Mouse (Mus musculus) mouse trophoblast stem cell (cell line): ENCODE measurements at regions not wholly inside any gene's neighbourhood (a gene's known extent, or its start where the extent isn't known, plus 50 kb on each side); places are given as distances from the start of the nearest gene placed in this dataset.

Source experiments
- in situ Hi-C, 2 experiments: fragments of 300-500 bp; cut with MseI, MboI; formaldehyde crosslinking; loops; 2 replicates in 1 of 2; 3 replicates in 1 of 2; pipeline ENCODE4 v1.15.1; 2025

DNA sequence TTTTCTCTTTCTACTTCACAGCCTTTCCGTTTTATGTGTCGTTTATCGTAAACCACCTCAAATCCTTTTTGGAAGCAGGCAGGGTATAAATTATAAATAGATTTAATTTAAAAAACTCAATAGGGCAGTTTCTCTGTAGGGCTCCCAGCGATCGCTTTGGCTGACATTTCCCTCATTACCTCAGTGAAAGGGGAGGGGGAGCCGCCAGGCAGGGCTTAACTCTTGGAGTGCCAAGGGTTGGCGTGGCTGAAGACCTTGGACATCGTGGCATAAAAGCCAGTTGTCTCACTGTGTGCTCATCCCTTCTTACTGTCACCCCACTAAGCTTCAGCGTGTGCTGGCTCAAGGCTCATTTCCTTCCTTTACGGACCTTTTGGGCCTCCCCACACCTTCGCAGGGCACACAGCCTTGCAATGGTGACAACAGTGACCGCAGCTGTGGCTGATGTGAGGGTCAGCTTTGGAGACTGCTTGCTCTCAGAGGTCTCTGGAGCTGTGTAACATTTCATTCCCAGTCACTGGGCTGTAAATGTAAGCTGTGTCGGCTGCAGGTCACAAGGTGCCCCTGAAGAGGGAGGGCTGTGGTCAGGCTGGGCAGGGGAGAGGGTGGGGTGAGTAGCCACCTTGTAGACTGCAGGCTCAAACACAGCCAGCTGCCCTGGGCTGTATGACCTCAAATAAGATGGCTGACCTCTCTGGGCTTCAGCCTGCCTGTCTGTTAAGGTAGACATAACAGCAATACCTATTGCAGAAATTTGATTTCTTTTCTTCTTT lies 81.6 kb upstream of the Stx16 start:
- in situ Hi-C loops = no loop called here

DNA sequence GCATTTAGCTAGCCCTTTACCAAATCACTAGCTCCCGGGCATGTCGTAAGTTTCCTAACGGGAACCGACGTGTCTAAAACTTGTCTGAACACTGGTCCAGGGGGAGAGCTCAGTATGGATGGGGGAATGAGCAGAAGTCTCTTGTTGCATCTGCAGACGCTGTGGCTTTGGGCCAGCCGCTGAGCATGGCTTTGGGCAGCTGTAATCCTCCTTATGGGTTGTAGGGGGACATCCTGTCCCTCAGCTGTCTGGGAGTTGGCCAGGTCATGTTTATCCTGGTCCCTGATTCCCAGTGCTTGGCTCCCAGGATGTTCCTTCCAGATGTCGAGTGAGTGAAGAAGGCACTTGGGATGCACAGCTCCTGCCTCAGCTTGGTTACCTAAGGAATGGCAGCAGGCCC lies 71.4 kb upstream of the Stx16 start:
- in situ Hi-C loops = no loop called here

DNA sequence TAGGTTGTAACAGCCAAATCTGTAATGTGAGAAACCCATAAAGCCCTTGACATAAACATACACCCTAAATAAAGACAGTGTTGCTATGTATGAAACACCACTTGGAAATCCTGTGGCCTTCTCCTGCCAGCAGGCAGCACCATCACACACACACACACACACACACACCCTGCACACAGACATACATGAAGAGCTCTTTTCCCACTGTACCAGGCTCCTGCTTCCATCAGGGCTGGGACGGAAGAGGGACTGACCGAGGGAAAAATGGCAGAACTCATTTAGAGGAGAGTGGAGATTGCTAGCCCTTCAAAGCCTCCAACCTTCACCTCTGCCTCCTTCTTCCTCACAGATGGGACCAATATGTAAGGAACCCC lies 68.1 kb upstream of the Stx16 start:
- in situ Hi-C loops = no loop called here

DNA sequence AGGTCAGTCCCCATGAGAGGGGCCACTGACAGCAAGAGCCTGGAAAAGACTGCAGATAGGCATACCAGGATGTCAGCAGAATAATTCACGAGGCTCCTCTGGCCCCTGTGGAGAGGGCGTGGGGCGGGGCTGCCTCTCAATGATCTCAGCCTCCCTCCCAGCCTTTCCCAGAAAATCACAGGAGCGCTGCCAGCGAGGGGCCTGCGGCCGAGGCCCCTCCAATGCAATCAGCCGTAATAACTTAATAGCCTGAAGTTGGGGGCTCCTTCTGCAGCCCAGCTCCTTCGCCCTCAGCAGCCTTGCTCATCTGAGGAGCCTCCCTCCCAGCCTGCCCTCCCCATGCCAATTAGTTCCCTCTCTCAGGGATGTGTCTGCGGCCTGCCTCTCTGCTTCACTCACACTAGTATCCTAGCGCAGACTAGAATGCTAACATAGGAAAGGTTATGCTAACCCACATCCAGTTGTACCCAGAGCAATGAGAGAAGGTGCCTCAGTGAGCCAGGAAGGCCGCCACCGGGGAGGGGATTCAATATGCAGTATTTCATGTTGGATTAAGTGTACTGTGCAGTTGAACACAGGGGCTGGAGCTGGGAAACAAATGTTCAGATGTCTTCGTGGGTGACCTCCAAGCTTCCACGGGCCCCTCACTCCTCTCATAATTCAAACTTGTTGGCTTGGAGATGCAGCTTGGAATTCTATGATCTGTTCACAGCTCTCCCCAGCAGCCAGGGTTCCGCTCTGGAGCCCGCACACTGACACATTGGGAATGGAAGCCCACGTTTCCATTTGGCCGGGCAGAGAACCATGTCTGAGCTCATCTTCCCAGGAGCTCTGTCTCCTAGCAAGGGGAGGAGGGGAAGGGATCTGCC lies 67.5 kb upstream of the Stx16 start:
- in situ Hi-C loops = no loop called here

DNA sequence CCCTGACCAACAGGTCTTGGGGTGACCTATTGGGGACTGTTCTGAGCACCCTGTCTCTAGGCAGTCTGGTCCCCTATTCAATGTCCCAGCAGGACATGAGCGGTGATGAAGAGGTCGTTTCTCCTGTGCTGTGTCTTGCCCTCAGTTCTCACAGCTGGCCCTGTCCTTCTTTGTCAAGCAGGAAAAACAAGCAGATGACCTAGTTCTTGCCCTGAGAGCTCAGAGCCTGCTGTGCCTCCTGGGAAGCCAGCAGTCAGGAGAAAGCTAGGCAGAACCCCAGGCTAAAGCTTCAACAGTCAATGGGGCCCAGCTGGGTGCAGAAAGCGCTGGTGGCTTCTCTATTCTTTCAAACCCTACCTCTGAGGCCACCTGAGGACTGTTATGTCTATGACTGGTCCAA lies 66.1 kb upstream of the Stx16 start:
- in situ Hi-C loops = no loop called here

DNA sequence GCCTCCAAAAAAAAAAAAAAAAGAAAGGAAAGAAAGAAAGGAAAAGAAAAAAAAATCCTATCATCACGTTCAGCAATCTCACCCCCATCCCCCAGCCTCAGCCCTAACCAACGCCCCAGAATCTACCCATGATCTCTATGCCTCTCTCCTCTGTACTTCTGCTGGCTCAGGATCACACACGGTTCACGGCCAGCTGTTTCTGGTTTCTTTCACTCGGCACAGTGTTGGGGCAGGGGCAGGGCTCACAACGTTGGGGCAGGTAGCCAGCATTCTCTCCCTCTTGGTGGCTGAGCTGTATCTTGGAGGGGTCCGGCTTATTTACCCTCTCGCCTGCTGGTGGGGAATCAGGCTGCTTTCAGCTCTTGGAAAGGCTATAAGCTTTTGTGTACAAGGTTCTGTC lies 64.7 kb upstream of the Stx16 start:
- in situ Hi-C loops = no loop called here

DNA sequence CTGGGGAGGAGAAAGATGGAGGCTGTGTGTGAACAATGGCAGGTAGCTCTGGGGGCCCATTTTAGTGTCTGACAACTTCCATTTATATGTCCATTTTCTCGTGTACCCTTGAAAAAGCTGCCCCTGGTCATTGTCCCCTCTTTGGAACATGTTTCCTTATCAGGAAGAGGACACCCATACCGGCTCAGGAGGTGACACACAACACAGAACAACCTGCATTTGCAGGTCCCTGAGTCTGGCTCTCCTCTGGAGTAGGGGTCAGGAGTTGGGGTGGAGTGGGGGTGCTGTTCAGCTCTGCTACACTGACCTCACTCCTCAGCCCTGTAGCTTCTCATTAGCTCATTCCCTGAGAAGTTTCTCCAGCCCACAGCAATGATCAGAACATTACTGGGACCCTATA lies 61.7 kb upstream of the Stx16 start:
- in situ Hi-C loops = no loop called here

DNA sequence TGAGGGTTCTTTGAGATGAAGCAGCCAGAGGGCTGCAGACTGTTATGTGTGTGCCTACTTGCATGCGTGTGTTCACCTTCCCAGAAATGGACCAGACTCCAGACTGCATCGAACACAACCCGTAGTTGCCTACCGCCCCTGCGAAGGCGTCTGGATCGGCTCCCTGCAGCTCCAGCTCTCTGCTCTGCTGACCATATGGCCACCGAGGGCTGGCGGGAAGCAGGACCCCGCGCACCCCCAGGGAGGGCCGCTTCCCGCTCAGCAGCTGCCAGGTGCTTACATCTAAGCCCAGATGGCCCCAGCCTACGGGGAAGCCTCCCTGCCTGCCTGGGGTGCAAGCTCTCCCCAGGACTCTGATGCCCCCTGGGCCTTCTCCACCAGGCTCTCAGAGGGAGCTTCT lies 60.8 kb upstream of the Stx16 start:
- in situ Hi-C loops = no loop called here

DNA sequence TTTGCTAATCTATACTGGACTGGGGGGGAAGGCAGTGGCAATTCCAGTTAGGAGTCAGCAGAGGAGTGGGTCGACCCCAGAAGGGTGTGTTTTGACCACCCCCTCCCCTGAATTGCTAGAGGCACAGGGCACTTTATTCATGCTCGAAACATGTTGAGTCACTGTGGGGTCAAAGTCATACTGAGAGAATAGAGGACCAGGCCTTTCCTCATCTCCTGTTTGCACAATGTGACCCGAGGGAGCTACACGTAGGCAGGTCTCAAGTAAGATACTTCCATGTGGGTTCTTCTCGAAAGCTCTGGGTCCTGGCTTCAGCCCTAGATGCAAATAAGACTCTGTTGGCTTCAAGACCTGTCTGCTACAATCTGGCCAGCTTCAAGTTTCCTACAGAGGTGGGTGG lies 60.0 kb upstream of the Stx16 start:
- in situ Hi-C loops = no loop called here

DNA sequence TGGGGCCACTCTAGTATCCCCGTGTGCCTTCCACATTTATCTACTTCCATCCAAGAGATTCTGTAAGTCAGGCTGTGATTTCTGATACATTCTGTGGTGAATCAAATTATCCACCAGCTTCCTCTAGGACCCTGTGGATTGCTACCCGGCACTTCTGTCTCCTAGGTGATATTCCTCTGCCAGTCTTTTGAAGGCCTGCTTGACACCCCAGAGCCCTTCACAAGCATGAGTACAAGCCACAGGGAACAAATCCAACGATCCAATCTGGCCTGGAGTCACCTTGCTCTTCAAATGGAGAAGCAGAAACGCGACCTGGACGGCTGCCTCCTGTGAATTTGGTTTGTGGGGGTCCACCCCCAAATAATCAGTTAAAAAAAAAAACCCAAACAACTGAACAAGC lies 59.1 kb upstream of the Stx16 start:
- in situ Hi-C loops = no loop called here

DNA sequence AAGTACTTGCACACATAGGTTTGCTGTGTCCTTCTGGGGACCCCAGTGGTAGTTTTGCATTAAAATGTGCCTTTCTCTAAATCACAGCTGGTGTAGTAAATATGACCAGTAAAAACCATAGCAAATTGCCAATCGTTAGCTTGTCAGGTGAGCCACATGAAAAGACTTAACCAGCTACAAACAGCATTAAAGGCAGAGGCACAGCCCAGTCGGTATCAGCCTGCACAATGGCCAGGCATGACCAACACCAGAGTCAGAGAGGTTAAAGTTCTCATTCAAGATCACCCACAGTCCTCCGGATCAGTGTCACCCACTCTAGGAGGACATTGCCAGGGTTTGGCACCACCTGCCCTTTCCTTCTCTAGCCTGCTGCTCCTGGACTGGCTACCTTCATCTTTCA lies 58.5 kb upstream of the Stx16 start:
- in situ Hi-C loops = no loop called here

DNA sequence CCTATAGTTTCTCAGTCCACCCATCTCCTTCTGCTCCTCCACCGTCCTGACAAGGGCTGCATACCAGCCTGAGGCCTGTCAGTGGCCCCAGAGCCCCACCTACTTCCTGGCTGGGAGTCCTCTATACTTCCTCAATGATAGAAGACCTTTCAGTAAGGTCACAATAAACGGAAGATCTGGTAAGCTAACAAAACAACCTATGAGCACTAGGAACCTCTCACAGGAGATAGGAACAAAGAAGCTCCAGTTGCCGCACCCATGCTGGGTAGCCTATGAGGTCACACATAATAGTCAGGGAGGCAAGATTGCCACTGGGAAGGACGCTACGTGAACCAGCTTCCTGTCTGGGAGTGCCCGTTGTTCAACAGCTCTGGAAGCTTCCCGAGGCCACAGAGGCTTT lies 58.1 kb upstream of the Stx16 start:
- in situ Hi-C loops = no loop called here

DNA sequence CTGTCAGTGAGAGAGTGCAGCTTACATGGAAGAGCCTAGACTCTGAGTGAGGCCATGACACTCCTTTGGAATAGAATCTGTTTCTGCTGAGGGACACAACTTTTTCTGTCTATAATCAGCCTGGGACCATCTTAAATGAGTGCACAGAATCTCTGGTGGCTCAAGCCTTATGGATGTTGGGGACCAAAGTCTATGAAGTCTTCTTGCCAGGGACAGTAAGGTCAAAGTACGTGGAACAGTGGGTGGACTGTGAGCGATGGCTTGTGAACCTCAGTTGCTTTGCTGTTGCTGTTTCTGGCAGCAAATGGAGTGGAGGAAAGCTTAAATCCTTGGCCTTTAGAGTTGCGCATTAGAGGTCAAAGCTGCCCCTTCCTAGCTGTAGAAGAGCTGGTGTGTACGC lies 57.1 kb upstream of the Stx16 start:
- in situ Hi-C loops = no loop called here

DNA sequence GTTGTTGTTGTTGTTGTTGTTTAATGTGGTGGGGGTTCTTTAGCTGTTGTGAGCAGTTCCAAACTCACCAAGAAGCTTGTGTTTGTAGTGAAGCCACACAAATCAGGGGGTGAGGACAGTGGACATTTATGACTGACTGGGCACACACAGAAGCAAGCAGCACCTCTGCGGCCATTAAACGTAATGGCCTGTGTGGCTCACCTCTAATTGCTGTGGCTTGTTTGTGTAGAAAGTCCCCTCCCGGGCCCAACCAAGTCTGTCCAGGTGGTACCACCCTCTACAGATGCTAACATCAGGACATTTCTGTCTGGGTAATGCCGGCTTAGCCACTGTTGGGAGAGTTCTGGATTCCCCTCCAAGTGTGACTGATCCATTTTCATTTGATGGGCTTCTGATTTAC lies 56.1 kb upstream of the Stx16 start:
- in situ Hi-C loops = no loop called here

DNA sequence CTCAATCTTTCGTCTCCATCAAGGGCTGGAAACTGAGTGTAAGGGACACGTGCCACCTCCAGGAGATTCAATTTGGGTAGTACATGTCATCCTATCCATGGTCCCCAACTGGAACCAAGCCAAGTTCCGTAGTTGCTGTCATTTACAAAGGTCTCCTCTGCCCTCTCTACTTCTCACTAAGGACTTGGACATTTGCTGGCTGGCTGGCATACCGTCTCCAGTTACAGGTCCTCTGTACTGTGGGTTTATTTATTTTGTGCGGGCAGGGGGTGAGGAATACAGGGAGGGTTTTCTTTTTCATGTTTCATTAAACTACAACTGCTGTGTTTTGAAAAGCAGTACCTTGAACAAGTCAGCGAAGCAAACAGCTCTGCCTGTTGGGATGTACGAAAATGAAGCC lies 55.7 kb upstream of the Stx16 start:
- in situ Hi-C loops = no loop called here

DNA sequence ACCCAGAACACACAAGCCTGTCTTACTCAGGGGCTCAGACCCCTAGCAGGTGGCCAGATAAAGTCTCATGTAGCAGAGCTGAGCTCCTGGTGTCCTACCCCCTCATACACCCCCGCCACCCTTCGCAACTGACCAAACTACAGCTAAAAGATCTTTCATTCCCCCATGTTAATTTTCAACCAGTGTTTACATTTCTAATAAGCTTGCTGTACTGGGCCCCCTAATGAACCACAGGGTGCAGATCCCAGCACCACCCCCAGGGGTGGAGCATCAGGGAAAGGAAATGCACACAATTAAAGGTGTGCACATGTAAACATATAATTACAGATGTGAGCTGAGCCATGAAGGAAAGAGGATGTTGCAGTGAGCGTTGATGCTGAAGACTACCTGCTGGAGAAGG lies 54.6 kb upstream of the Stx16 start:
- in situ Hi-C loops = no loop called here

DNA sequence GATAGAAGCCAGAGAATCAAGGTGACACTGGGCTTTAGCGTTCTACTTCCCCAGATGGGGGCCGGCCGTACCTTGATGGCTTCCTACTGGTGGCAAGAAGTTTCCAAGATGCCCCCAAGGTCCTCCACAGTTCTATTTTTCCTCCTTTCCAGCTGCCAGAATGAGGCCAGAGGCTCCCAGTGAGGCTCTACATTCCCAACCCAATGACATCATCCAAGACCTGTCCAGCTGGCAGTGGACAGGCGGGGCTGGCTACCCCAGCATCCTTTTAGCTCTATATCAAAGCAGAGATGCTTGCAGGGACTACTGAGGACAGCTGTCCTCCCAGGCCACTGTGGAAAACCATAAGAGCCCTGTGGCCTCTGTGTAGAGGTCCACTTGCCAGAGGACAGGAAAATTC lies 53.8 kb upstream of the Stx16 start:
- in situ Hi-C loops = no loop called here

DNA sequence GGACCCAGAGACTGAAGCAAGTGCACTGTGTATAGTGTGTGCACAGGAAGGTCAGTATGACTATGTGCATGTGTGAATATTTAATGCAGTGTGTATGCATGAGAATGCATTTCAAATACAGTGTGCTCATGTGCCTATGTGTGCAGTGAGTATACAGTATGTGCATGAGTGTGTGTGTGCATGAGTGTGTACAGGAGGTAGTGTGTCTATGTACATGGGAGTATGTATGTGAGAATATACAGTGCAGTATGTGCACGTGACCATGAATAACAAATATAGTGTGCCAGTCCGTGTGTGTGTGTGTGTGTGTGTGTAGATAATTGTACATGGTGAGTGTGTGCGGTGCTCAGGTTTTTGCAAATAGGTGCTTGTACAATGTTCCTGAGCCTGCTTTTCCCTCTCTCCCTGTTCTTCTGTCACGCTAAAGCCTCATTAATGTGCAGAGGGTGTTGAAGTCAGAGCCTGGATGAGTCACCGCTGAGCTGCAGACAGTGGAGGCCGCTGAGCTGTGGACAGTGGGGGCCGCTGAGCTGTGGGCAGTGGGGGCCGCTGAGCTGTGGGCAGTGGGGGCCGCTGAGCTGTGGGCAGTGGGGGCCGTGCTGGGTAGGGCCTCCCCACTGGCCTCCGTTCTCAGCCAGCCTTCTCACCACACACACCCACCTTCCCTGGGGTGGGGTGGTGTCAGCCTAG lies 50.8 kb upstream of the Stx16 start:
- in situ Hi-C loops = no loop called here
